Mouse (Mus musculus) intestine, postnatal 0 days (tissue): ENCODE results near the gene Fam162b. TPM values are rescaled to one million over a fixed set of nuclear protein-coding genes. Genes with fewer than 3 reads are reported as not detected.

Experiments
- ATAC-seq: fragments of 200-750 bp; cut with Nextera tagmentation; 2 replicates; pipeline ENCODE4 v1.8.0; 2017; ENCODE audit warnings: mild to moderate bottlenecking, moderate TSS enrichment, moderate library complexity
- H3K27ac ChIP-seq: fragments of 300-500 bp; sonication (generic); 2 replicates; pipeline ENCODE4 v1.5.1; 2014; ENCODE audit warnings: mild to moderate bottlenecking, low read depth, low read length, moderate library complexity
- H3K27me3 ChIP-seq: fragments of 300-500 bp; sonication (generic); replicated peaks from 2 replicates; pipeline ENCODE4 v1.6.1; 2014; ENCODE audit warnings: low read length, mixed read lengths; ENCODE audit not compliant: control insufficient read depth, insufficient read depth
- H3K36me3 ChIP-seq: fragments of 300-500 bp; sonication (generic); 2 replicates; pipeline ENCODE4 v1.6.1; 2014; ENCODE audit warnings: mild to moderate bottlenecking, moderate library complexity; ENCODE audit not compliant: control insufficient read depth, insufficient read depth
- H3K4me1 ChIP-seq: fragments of 300-500 bp; sonication (generic); replicated peaks from 2 replicates; pipeline ENCODE4 v1.6.1; 2014; ENCODE audit warnings: antibody characterized with exemption, low read length, mixed read lengths; ENCODE audit not compliant: control insufficient read depth, insufficient read depth
- H3K4me2 ChIP-seq: fragments of 300-500 bp; sonication (generic); replicated peaks from 2 replicates; pipeline ENCODE4 v1.6.1; 2014; ENCODE audit warnings: low read depth, mild to moderate bottlenecking, moderate library complexity
- H3K4me3 ChIP-seq: fragments of 300-500 bp; sonication (generic); 2 replicates; pipeline ENCODE4 v1.5.1; 2014; ENCODE audit warnings: low read depth, low read length
- H3K9ac ChIP-seq: fragments of 300-500 bp; sonication (generic); 2 replicates; pipeline ENCODE4 v1.6.1; 2014; ENCODE audit warnings: mild to moderate bottlenecking, low read depth, low read length
- H3K9me3 ChIP-seq: fragments of 300-500 bp; sonication (generic); 2 replicates; pipeline ENCODE4 v1.6.1; 2016; ENCODE audit warnings: mixed run types; ENCODE audit not compliant: control insufficient read depth
- CTCF ChIP-seq: sonication (generic); IDR thresholded peaks from 2 replicates; pipeline ENCODE4 v1.5.1; 2016; ENCODE audit warnings: low read depth, mild to moderate bottlenecking, control low read depth, antibody characterized with exemption, moderate library complexity
- WGBS: fragments of 180-500 bp; shearing (Covaris S2); extraction: QIAGEN DNeasy Blood & Tissue Kit; methylation state at CpG from one replicate; pipeline ENCODE4 v1.1.7; 2014; 5-methylcytosine and 5-hydroxymethylcytosine counted together
- polyA plus RNA-seq: library from polyadenylated mRNA; unstranded; fragments of >200 nt; fragmentation: Nextera tagmentation; extraction: Ambion mirVana; gene quantifications from 2 replicates; pipeline ENCODE4 v1.2.1, GENCODE M21; 2015

Fam162b gene
- polyA plus RNA-seq: 5.7 and 7.0 TPM in 2 replicates

DNA sequence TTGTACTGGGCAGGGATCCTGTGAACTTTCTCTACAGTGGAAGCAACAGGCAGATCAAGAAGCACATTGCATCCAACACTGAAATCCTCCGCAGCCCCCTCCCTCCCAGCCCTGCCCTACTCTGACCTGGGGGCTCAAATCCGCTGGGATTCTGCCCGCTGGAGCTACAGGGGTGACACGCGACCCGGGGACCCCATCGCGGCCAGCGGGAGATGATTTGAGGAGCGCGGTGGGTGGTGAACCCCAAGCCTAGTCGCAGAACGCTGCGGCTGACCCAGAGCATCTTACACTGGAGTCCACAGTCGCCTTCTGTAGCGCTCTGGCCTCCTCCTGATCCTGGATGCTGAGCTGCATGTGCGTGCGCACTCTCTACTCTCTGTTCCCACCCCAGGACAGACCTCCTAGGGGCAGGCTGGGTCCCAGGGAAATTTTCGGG lies at the start of gene Fam162b:
TSS of gene Fam162b (minus strand) at position 379 of the 436 bp plus-strand sequence.
- no peaks in the 10 kb centered on the region for H3K36me3 ChIP-seq
- TF ChIP-seq CTCF: no peak
- no peaks in the 10 kb centered on the region for H3K9me3 ChIP-seq
- 0 out of 2 replicates have a peak, but pooled peaks cover 3% of the 10 kb centered on the region for H3K27me3 ChIP-seq
- no peak within 1 kb of the TSS for H3K27ac ChIP-seq
- no peak for ATAC-seq
- H3K9ac ChIP-seq: no peak within 1 kb of the TSS
- 7% methylated on average over 19 of the region's 19 CpGs for WGBS
- no peaks in the 10 kb centered on the region for H3K4me1 ChIP-seq
- H3K4me3 ChIP-seq: peak within 1 kb of the TSS; percentile 9; the same call in 1 of the 2 replicates
- H3K4me2 ChIP-seq: peak within 1 kb of the TSS; percentile 54

DNA sequence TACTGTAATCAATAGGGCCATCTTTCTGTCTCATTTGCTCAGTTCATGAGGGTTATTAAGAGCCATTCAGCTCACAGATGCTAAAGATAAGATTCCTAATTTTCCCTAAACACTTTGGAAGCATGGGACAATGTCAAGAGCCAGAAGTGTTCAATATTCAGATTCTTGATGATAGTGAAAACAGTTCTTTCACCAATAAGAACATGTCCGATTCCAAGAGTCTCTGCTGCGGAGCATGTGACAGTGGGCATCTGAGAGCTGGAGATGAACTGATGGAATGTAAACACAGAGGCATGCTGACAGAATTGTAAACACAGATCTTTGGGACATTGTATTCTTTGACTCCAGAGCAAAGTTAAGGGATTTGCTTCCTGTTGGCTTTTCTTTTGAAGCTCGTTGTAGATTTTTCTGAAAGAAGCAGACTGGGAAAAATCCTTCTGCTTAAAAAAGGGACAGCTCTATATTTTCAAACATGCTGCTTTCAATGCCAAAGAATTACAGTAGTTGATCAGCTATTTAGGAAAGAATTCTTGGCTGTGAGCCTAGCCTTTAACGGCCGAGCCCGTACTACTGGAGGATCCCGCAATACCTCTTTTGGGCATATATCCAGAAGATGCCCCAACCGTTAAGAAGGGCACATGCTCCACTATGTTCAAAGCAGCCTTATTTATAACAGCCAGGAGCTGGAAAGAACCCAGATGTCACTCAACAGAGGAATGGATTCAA lies 41.3 kb upstream of the Fam162b start, which contains the start of gene Gprc6a:
TSS of gene Gprc6a (minus strand) at position 51 of the 726 bp plus-strand sequence.
- no peak within 1 kb of the TSS for H3K4me3 ChIP-seq
- H3K4me1 ChIP-seq: no peaks in the 10 kb centered on the region
- no peak within 1 kb of the TSS for H3K27ac ChIP-seq
- no peaks in the 10 kb centered on the region for H3K27me3 ChIP-seq
- H3K36me3 ChIP-seq: no peaks in the 10 kb centered on the region
- no peaks in the 10 kb centered on the region for H3K9me3 ChIP-seq
- WGBS: 46% methylated on average over 8 of the region's 8 CpGs
- no peak for ATAC-seq
- H3K4me2 ChIP-seq: no peak within 1 kb of the TSS
- H3K9ac ChIP-seq: no peak within 1 kb of the TSS
- no peak for TF ChIP-seq CTCF

DNA sequence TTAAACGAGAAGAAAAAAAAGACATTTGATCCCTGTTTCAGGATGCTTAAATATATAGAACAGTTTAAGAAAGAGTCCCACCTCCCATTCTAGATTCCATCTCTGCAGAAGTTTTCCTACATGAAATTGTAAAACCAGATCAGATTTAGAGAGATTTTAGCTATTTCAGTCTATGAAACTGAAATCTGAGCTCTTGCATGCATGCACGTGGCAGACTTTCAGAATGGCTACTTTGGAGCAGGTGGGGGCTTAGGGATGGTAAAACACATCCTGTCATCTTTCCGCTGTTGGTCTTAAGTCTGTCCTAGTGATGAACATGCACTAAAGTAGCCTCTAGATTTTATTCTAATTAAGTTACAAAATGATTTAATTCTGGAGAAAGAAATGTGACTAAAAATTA lies 30.9 kb upstream of the Fam162b start:
- no peak overlapping the region for H3K4me2 ChIP-seq
- H3K27ac ChIP-seq: no peak overlapping the region
- H3K4me3 ChIP-seq: no peak overlapping the region
- no peaks in the 10 kb centered on the region for H3K9me3 ChIP-seq
- H3K27me3 ChIP-seq: no peaks in the 10 kb centered on the region
- H3K9ac ChIP-seq: no peak overlapping the region
- H3K4me1 ChIP-seq: no peaks in the 10 kb centered on the region
- no peaks in the 10 kb centered on the region for H3K36me3 ChIP-seq
- no peak for ATAC-seq
- no peak for TF ChIP-seq CTCF
- 84% methylated on average over 3 of the region's 3 CpGs for WGBS

DNA sequence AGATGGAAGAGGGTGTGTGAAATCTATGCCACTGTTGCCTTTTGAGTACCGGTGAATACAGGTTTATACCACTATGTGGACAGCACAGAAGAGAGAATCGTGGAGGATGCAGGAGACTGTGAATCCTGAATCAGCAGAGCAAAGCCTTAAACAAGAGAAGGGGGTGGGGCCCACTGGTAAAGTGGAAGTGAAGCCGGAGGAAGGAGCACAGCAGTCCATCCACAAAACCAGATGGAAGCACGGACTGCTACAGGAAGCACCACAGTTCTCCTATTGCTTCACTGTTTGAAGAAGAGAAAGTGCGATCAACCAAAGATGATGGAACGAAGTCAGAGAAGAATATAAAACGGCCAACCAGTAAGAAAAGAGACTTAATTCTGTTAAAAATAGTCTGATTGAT lies 29.8 kb upstream of the Fam162b start:
- ATAC-seq: no peak
- H3K9ac ChIP-seq: no peak overlapping the region
- no peak overlapping the region for H3K27ac ChIP-seq
- no peaks in the 10 kb centered on the region for H3K27me3 ChIP-seq
- no peak overlapping the region for H3K4me3 ChIP-seq
- no peak for TF ChIP-seq CTCF
- no peaks in the 10 kb centered on the region for H3K4me1 ChIP-seq
- no peaks in the 10 kb centered on the region for H3K36me3 ChIP-seq
- 65% methylated on average over 7 of the region's 7 CpGs for WGBS
- no peak overlapping the region for H3K4me2 ChIP-seq
- no peaks in the 10 kb centered on the region for H3K9me3 ChIP-seq

DNA sequence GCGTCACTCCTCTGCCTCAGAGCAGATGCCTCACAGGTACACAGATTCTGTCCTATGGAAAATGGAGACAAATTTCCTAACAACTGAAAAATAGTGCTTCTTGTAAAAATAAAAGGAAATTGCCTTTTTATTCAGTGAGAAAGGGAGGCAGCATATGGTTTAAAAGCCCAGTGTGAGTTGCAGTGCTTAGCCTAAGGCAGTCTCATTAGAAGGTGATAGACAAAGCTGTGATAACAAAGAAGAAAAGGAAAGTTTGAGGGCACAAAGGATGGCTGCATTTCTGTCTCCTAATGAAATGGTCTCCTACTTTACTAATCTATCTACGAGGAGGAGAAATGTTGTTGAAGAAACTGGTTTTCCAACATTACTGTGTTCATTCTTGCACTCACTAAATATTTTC lies 28.2 kb upstream of the Fam162b start:
- Histone ChIP-seq H3K9me3 (no peaks in the 10 kb centered on the region), H3K4me1 (no peaks in the 10 kb centered on the region), H3K9ac (no peak overlapping the region), H3K4me3 (no peak overlapping the region), H3K27ac (no peak overlapping the region), H3K36me3 (no peaks in the 10 kb centered on the region), H3K27me3 (no peaks in the 10 kb centered on the region), H3K4me2 (no peak overlapping the region)
- WGBS: 93% methylated on average over 2 of the region's 2 CpGs
- no peak for TF ChIP-seq CTCF
- no peak for ATAC-seq

DNA sequence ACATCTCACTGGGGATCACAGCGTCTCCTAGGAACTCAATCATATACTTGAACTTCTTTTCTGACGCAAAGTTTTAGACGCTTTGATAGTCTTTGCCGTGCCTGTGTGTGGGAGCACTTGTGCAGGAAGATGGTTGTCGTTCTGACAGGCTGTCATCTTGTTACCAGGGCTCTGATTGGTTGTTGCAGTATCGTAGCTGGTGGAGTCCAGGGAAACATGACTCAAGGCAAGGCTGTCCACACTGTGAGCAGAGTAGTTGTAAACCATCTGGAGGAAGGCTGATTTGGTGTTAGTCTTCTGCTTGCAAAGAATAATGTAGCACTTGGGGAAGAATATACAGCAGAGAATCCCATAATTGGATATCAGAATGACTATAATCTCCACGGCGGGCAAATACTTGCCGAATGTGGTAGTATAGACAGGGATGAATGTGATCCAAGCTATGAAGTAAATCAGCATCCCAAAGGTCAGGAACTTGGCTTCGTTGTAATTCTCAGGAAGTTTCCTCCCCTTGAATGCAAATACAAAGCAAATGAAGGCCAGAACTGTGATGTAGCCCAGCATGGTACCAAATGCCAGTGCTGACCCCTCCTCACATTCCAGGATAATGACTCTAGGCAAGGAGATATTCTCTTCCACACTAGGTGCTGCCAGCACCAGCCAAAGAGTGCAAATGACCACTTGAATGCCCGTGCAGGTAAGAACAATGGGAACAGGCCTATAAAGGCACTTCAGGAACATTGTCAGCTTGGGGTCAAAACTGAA lies 24.7 kb upstream of the Fam162b start:
- no peak for TF ChIP-seq CTCF
- Histone ChIP-seq H3K4me1 (no peaks in the 10 kb centered on the region), H3K27me3 (no peaks in the 10 kb centered on the region), H3K27ac (no peak overlapping the region), H3K36me3 (no peaks in the 10 kb centered on the region), H3K4me2 (no peak overlapping the region), H3K9me3 (no peaks in the 10 kb centered on the region), H3K9ac (no peak overlapping the region), H3K4me3 (no peak overlapping the region)
- WGBS: 76% methylated on average over 11 of the region's 11 CpGs
- ATAC-seq: no peak
